Mouse (Mus musculus): ENCODE results near the gene Nek8. TPM values are rescaled to one million over a fixed set of nuclear protein-coding genes. Genes with fewer than 3 reads are reported as not detected.

Gene Nek8
- polyA plus RNA-seq, 2 experiments from 2014 or later: 9.4 to 13.2 TPM

GRCm38 (mm10) chr11:78182961-78183844, 6.7 kb upstream of the Nek8 start, which contains the start of gene Rpl23a:
Gene Rpl23a, minus strand, starts transcription at chr11:78183584.
- peak; percentile 90 for ATAC-seq

GRCm38 (mm10) chr11:78182450-78182849, 6.0 kb upstream of the Nek8 start:
- no peak for ATAC-seq

GRCm38 (mm10) chr11:78181830-78182357, 5.4 kb upstream of the Nek8 start:
- ATAC-seq: no peak

GRCm38 (mm10) chr11:78180081-78180761, 3.7 kb upstream of the Nek8 start:
- no peak for ATAC-seq

GRCm38 (mm10) chr11:78179438-78179999, 3.0 kb upstream of the Nek8 start:
- ATAC-seq: no peak

- no peak for ATAC-seq
These were observed 2.5 kb upstream of the Nek8 start for GRCm38 (mm10) chr11:78178859-78179437.

GRCm38 (mm10) chr11:78177903-78178858, 1.7 kb upstream of the Nek8 start:
- ATAC-seq: peak; percentile 58

- ATAC-seq: no peak
These were observed 962 bp upstream of the Nek8 start for GRCm38 (mm10) chr11:78177437-78177836.

- ATAC-seq: peak; percentile 34
These were observed 443 bp upstream of the Nek8 start for GRCm38 (mm10) chr11:78176905-78177331.

- ATAC-seq: no peak
These were observed 589 bp downstream of the Nek8 start for GRCm38 (mm10) chr11:78175771-78176401.

- no peak for ATAC-seq
These were observed 2.0 kb downstream of the Nek8 start for GRCm38 (mm10) chr11:78174506-78174905.

- no peak for ATAC-seq
These were observed 3.6 kb downstream of the Nek8 start for GRCm38 (mm10) chr11:78172748-78173383.

- no peak for ATAC-seq
These were observed 4.3 kb downstream of the Nek8 start for GRCm38 (mm10) chr11:78172034-78172747.

GRCm38 (mm10) chr11:78171328-78171727, 5.1 kb downstream of the Nek8 start:
- ATAC-seq: no peak

GRCm38 (mm10) chr11:78170306-78170705, 6.2 kb downstream of the Nek8 start:
- ATAC-seq: no peak

GRCm38 (mm10) chr11:78168541-78169468, 7.7 kb downstream of the Nek8 start:
- peak; percentile 67 for ATAC-seq

GRCm38 (mm10) chr11:78167257-78167959, 9.1 kb downstream of the Nek8 start:
- ATAC-seq: no peak

GRCm38 (mm10) chr11:78166640-78167039, 9.8 kb downstream of the Nek8 start:
- no peak for ATAC-seq
